Mouse (Mus musculus) MEL (cell line): Measurements from ENCODE around the gene Zfp385b. TPM values are rescaled to one million over a fixed set of nuclear protein-coding genes. Genes with fewer than 3 reads are reported as not detected.

Experiments used
- DNase-seq: peaks from one replicate; pipeline ENCODE4 v3.0.0; 2011; ENCODE audit warnings: low read depth, low spot score
- H3K27ac ChIP-seq: 2 replicates; pipeline ENCODE4 v1.5.1; 2012; ENCODE audit warnings: low read depth, mild to moderate bottlenecking, control low read depth, low read length, moderate library complexity; ENCODE audit not compliant: control insufficient read depth
- H3K27me3 ChIP-seq, 2 experiments: fragments of 150-350 bp in 1 of 2; sonication (generic) in 1 of 2; 2 replicates each; pipeline ENCODE4 v1.6.1; 2012; ENCODE audit warnings: low read length in 2 of 2, mild to moderate bottlenecking in 2 of 2, improper control_type of control experiment in 1 of 2, moderate library complexity in 1 of 2; ENCODE audit not compliant: insufficient read depth in 2 of 2, control insufficient read depth in 1 of 2
- H3K36me3 ChIP-seq, 2 experiments: 2 replicates each; pipeline ENCODE4 v1.6.1; 2012 to 2014; ENCODE audit warnings: low read length in 2 of 2, improper control_type of control experiment in 1 of 2, inconsistent platforms in 1 of 2, mild to moderate bottlenecking in 1 of 2; ENCODE audit not compliant: insufficient read depth in 2 of 2, control insufficient read depth in 1 of 2
- H3K4me1 ChIP-seq, 2 experiments: fragments of 150-350 bp in 1 of 2; sonication (generic) in 1 of 2; 2 replicates each; pipeline ENCODE4 v1.6.1; 2012; ENCODE audit warnings: low read length in 2 of 2, improper control_type of control experiment in 1 of 2, mild to moderate bottlenecking in 1 of 2; ENCODE audit not compliant: insufficient read depth in 2 of 2, control insufficient read depth in 1 of 2
- H3K4me3 ChIP-seq, 2 experiments: fragments of 150-350 bp in 1 of 2; sonication (generic) in 1 of 2; 2 replicates each; pipeline ENCODE4 v1.5.1; 2012; ENCODE audit warnings: low read depth in 2 of 2, low read length in 2 of 2, mild to moderate bottlenecking in 2 of 2, moderate library complexity in 2 of 2, control low read depth in 1 of 2, improper control_type of control experiment in 1 of 2; ENCODE audit not compliant: control insufficient read depth in 1 of 2, insufficient read depth in 1 of 2
- H3K79me2 ChIP-seq: 2 replicates; pipeline ENCODE4 v1.6.1; 2012; ENCODE audit warnings: mild to moderate bottlenecking, low read length, moderate library complexity; ENCODE audit not compliant: control insufficient read depth, poor library complexity, insufficient read depth
- H3K9ac ChIP-seq: 2 replicates; pipeline ENCODE4 v1.6.1; 2012; ENCODE audit warnings: low read depth, mild to moderate bottlenecking, control low read depth, low read length, moderate library complexity; ENCODE audit not compliant: control insufficient read depth, poor library complexity, severe bottlenecking
- H3K9me3 ChIP-seq: fragments of 150-350 bp; sonication (generic); replicated peaks from 2 replicates; pipeline ENCODE4 v1.6.1; 2012; ENCODE audit warnings: mild to moderate bottlenecking, low read length, improper control_type of control experiment, moderate library complexity; ENCODE audit not compliant: insufficient read depth
- BHLHE40 ChIP-seq: IDR thresholded peaks from 2 replicates; pipeline ENCODE4 v1.6.1; 2012; ENCODE audit warnings: low read depth, mild to moderate bottlenecking, inconsistent platforms, low read length, improper control_type of control experiment, borderline replicate concordance
- CHD1 ChIP-seq: IDR thresholded peaks from 2 replicates; pipeline ENCODE4 v1.6.1; 2012; ENCODE audit warnings: low read depth, mild to moderate bottlenecking, inconsistent platforms, low read length, improper control_type of control experiment
- CHD2 ChIP-seq: IDR thresholded peaks from 2 replicates; pipeline ENCODE4 v1.6.1; 2011; ENCODE audit warnings: low read length, improper control_type of control experiment
- CTCF ChIP-seq, 3 experiments: IDR thresholded peaks in 2 of 3; conservative IDR thresholded peaks in 1 of 3; 2 replicates each; pipeline ENCODE4 v1.5.1; 2011 to 2012; ENCODE audit warnings: low read length in 3 of 3, low read depth in 2 of 3, mild to moderate bottlenecking in 2 of 3, improper control_type of control experiment in 1 of 3, inconsistent platforms in 1 of 3, mixed read lengths in 1 of 3, moderate library complexity in 1 of 3; ENCODE audit not compliant: control insufficient read depth in 1 of 3, insufficient read depth in 1 of 3, poor library complexity in 1 of 3, severe bottlenecking in 1 of 3
- ELF1 ChIP-seq: IDR thresholded peaks from 2 replicates; pipeline ENCODE4 v1.6.1; 2014; ENCODE audit warnings: low read depth, mild to moderate bottlenecking, inconsistent platforms, low read length, improper control_type of control experiment, moderate library complexity
- GABPA ChIP-seq: IDR thresholded peaks from 2 replicates; pipeline ENCODE4 v1.6.1; 2012; ENCODE audit warnings: low read depth, mild to moderate bottlenecking, inconsistent platforms, low read length, improper control_type of control experiment, moderate library complexity
- GATA1 ChIP-seq: IDR thresholded peaks from 2 replicates; pipeline ENCODE4 v1.6.1; 2011; ENCODE audit warnings: low read depth, low read length, improper control_type of control experiment
- HCFC1 ChIP-seq: IDR thresholded peaks from 2 replicates; pipeline ENCODE4 v1.6.1; 2012; ENCODE audit warnings: low read depth, mild to moderate bottlenecking, inconsistent platforms, low read length, improper control_type of control experiment, moderate library complexity
- KAT2A ChIP-seq: conservative IDR thresholded peaks from 2 replicates; pipeline ENCODE4 v1.6.1; 2012; ENCODE audit warnings: low read depth, low read length, improper control_type of control experiment, inconsistent platforms
- MAZ ChIP-seq: IDR thresholded peaks from 2 replicates; pipeline ENCODE4 v1.6.1; 2012; ENCODE audit warnings: low read depth, mild to moderate bottlenecking, inconsistent platforms, low read length, improper control_type of control experiment
- MXI1 ChIP-seq: IDR thresholded peaks from 2 replicates; pipeline ENCODE4 v1.6.1; 2011; ENCODE audit warnings: mild to moderate bottlenecking, low read depth, low read length, improper control_type of control experiment
- MYB ChIP-seq: IDR thresholded peaks from 2 replicates; pipeline ENCODE4 v1.6.1; 2011; ENCODE audit warnings: mild to moderate bottlenecking, low read depth, low read length, improper control_type of control experiment
- MYC ChIP-seq: IDR thresholded peaks from 2 replicates; pipeline ENCODE4 v1.6.1; 2011; ENCODE audit warnings: low read depth, mild to moderate bottlenecking, low read length, improper control_type of control experiment, moderate library complexity
- NELFE ChIP-seq: IDR thresholded peaks from 2 replicates; pipeline ENCODE4 v1.6.1; 2011; ENCODE audit warnings: low read depth, low read length, improper control_type of control experiment
- POLR2AphosphoS5 ChIP-seq: IDR thresholded peaks from 2 replicates; pipeline ENCODE4 v1.6.1; 2012; ENCODE audit warnings: low read depth, borderline replicate concordance, mild to moderate bottlenecking, inconsistent platforms, low read length, moderate library complexity, mixed read lengths
- TBP ChIP-seq: IDR thresholded peaks from 2 replicates; pipeline ENCODE4 v1.8.0; 2011; ENCODE audit warnings: low read depth, low read length, improper control_type of control experiment
- UBTF ChIP-seq: IDR thresholded peaks from 2 replicates; pipeline ENCODE4 v1.6.1; 2012; ENCODE audit warnings: low read depth, mild to moderate bottlenecking, inconsistent platforms, low read length, improper control_type of control experiment, moderate library complexity, borderline replicate concordance; ENCODE audit not compliant: insufficient read depth
- polyA plus RNA-seq, 2 experiments: library from polyadenylated mRNA; stranded (reverse) in 1 of 2; unstranded in 1 of 2; fragments of >175 nt in 1 of 2; fragments of >200 nt in 1 of 2; gene quantifications; 2 replicates each; pipeline versions ENCODE4 v1.2.1 to v1.2.4; 2012; ENCODE audit warnings: low replicate concordance in 2 of 2, low read depth in 1 of 2; ENCODE audit not compliant: insufficient read length in 2 of 2, insufficient read depth in 1 of 2, missing spikeins in 1 of 2
- total RNA-seq: library from RNA; depleted of rRNA; stranded (reverse); fragments of 300-350 nt; gene quantifications from 2 replicates; pipeline ENCODE4 v1.2.3, GENCODE M21; 2012

The Zfp385b gene
- total and polyA plus RNA-seq, 3 experiments = not detected

DNA sequence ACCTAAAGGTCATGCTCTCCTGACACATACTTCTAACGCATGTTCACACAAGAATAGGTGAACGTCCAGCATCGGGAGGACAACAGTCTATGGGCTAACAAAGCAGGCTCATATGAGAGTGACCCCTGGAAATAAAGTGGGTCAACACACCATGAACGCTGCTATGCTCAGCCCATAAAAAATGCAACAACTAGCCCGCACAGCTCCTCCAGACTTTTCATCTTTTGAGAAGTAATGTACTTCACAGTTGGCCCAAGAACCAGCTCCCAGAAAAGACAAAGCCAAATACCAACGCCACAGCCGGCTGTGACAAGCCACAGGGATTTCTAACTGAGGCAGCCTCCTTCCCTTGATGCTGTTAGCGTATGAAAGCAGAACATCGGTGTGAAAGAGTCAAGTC lies 112.3 kb downstream of the Zfp385b start:
- no peaks in the 10 kb centered on the region for H3K27me3 ChIP-seq
- no peaks in the 10 kb centered on the region for H3K4me1 ChIP-seq
- H3K9ac ChIP-seq = no peak overlapping the region
- TF ChIP-seq POLR2AphosphoS5 (no peak), CHD2 (no peak), MYC (no peak), KAT2A (no peak), NELFE (no peak), UBTF (no peak), CTCF (IDR thresholded peaks at IDR 0.05 in 2 of 3, conservative IDR thresholded peaks at IDR 0.05 in 1 of 3; ENCODE audit: control insufficient read depth in 1 of 3, insufficient read depth in 1 of 3, low read depth in 2 of 3, low read length in 3 of 3, poor library complexity in 1 of 3, severe bottlenecking in 1 of 3) (no peak), MXI1 (no peak), ELF1 (no peak), BHLHE40 (no peak)
- H3K36me3 ChIP-seq = no peaks in the 10 kb centered on the region
- H3K27ac ChIP-seq = no peak overlapping the region
- no peaks in the 10 kb centered on the region for H3K9me3 ChIP-seq
- DNase-seq = no peak
- H3K79me2 ChIP-seq = no peaks in the 10 kb centered on the region
- H3K4me3 ChIP-seq = no peak overlapping the region

DNA sequence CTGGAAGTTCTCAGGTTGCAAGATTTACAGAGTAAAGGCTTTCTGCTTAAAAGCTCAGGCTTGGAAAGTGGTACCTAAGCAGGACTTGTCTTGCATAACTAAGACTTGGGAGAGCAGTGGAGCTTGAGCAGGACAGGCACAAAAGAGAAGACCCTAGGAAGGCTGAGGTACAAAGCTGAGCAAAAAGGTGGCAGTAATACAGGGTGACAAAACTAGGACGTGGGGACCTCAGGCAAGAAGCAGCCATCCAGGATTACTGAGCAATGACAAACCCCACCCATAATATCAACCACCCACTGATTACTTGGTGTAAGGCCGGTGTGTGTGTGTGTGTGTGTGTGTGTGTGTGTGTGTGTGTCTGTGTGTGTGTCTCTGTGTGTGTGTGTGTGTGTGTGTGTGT lies 114.0 kb downstream of the Zfp385b start:
- no peak for DNase-seq
- H3K27me3 ChIP-seq = no peaks in the 10 kb centered on the region
- no peak overlapping the region for H3K27ac ChIP-seq
- H3K9ac ChIP-seq = no peak overlapping the region
- H3K79me2 ChIP-seq = no peaks in the 10 kb centered on the region
- TF ChIP-seq GATA1 (no peak), HCFC1 (no peak), GABPA (no peak)
- H3K36me3 ChIP-seq = no peaks in the 10 kb centered on the region
- no peaks in the 10 kb centered on the region for H3K4me1 ChIP-seq
- no peak overlapping the region for H3K4me3 ChIP-seq
- no peaks in the 10 kb centered on the region for H3K9me3 ChIP-seq

DNA sequence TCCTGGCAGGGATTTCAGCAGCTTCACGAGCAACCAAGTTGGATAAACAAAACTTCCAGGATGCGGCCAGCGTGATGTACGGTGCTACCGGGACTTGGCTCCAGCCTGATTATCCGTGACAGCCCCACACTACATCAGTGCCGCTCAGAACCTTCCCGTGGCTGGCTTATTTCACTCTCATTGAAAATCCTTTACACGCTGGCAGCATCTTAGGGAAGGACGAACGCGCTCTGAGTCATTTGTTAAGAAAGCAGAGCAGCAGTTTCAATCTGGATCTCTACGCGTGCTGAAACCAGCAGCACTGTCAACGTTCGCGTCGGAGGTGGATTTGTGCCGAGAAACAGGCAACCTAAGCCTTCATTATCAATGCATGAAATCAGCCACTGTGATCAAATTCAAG lies 116.4 kb downstream of the Zfp385b start:
- Histone ChIP-seq H3K9me3 (no peaks in the 10 kb centered on the region), H3K4me3 (no peak overlapping the region), H3K9ac (no peak overlapping the region), H3K27me3 (no peaks in the 10 kb centered on the region), H3K27ac (no peak overlapping the region), H3K4me1 (no peaks in the 10 kb centered on the region), H3K36me3 (no peaks in the 10 kb centered on the region), H3K79me2 (no peaks in the 10 kb centered on the region)
- no peak for DNase-seq
- no peak for TF ChIP-seq MAZ
- no peak for TF ChIP-seq MYB
- no peak for TF ChIP-seq KAT2A
- no peak for TF ChIP-seq CHD2
- TF ChIP-seq CHD1 = no peak
- TF ChIP-seq MYC = no peak
- no peak for TF ChIP-seq NELFE
- no peak for TF ChIP-seq TBP
